Mouse (Mus musculus): Measurements from ENCODE around the gene Arhgap9. TPM values are rescaled to one million over a fixed set of nuclear protein-coding genes. Genes with fewer than 3 reads are reported as not detected.

The Arhgap9 gene
- total RNA-seq, 2 experiments from 2014 or later, result 3.0 to 3.4 TPM

GRCm38 (mm10) chr10:127369834-127370820, 48.4 kb downstream of the Arhgap9 start, which contains the start of gene Inhbc:
TSS of gene Inhbc (minus strand) at chr10:127370431.
- no peak for DNase-seq (ENCODE audit: low spot score)
- intact Hi-C loops (cut with DNase I), result no loop called here

GRCm38 (mm10) chr10:127371023-127371422, 49.3 kb downstream of the Arhgap9 start:
- no peak for DNase-seq (ENCODE audit: low spot score)
- intact Hi-C loops (cut with DNase I), result no loop called here

- no peak for DNase-seq (ENCODE audit: low spot score)
- intact Hi-C loops (cut with DNase I), result no loop called here
These were observed 55.9 kb downstream of the Arhgap9 start for GRCm38 (mm10) chr10:127377700-127378099.

Other genes starting within 250 kb of the Arhgap9 start
- 1 to 10 TPM; 5.9 to 7.3 TPM for gene Agap2, start 246.7 kb upstream of the Arhgap9 start, total RNA-seq (2021)
- gene Os9, start 200.8 kb upstream of the Arhgap9 start, total RNA-seq (2021), result 10 to 100 TPM; 25.0 to 25.1 TPM
- gene B4galnt1, start 156.7 kb upstream of the Arhgap9 start, total RNA-seq (2021), result 1 to 10 TPM; 1.5 to 1.6 TPM
- 10 to 100 TPM; 18.2 to 29.2 TPM for gene Slc26a10, start 141.3 kb upstream of the Arhgap9 start, total RNA-seq (2021)
- gene Arhgef25, start 131.9 kb upstream of the Arhgap9 start, total RNA-seq (2021), result 10 to 100 TPM; 10.9 to 12.7 TPM
- gene Dtx3, start 126.2 kb upstream of the Arhgap9 start, total RNA-seq (2021), result 10 to 100 TPM; 26.3 to 28.6 TPM
- gene Pip4k2c, start 110.4 kb upstream of the Arhgap9 start, total RNA-seq (2021), result 10 to 100 TPM; 23.3 to 24.6 TPM
- gene Kif5a, start 58.6 kb upstream of the Arhgap9 start, total RNA-seq (2021), result under 1 TPM; 0.45 to 0.49 TPM
- 100 to 1,000 TPM; 136 to 142 TPM for gene Dctn2, start 55.6 kb upstream of the Arhgap9 start, total RNA-seq (2021)
- gene Mbd6, start 32.9 kb upstream of the Arhgap9 start, total RNA-seq (2021), result 10 to 100 TPM; 20.9 to 21.4 TPM
- gene Mars, start 10.2 kb upstream of the Arhgap9 start, total RNA-seq (2021), result 10 to 100 TPM; 37.9 to 38.9 TPM
- 1 to 10 TPM in 1 of 2 experiments, under 1 TPM in 1; 0.89 to 1.1 TPM for gene Gli1, start 20.0 kb downstream of the Arhgap9 start, total RNA-seq (2021)
- gene Inhbe, start 32.4 kb downstream of the Arhgap9 start, total RNA-seq (2021), result not detected
- gene Inhbc, start 48.5 kb downstream of the Arhgap9 start, total RNA-seq (2021), result not detected
- 100 to 1,000 TPM; 145 to 159 TPM for gene R3hdm2, start 58.4 kb downstream of the Arhgap9 start, total RNA-seq (2021)
- under 1 TPM; 0.22 to 0.70 TPM for gene Stac3, start 179.7 kb downstream of the Arhgap9 start, total RNA-seq (2021)
- gene Ndufa4l2, start 193.0 kb downstream of the Arhgap9 start, total RNA-seq (2021), result 10 to 100 TPM; 22.6 to 33.1 TPM
- 10 to 100 TPM; 44.3 TPM for gene Shmt2, start 200.5 kb downstream of the Arhgap9 start, total RNA-seq (2021)
- under 1 TPM; 0.31 to 0.34 TPM for gene Nxph4, start 212.6 kb downstream of the Arhgap9 start, total RNA-seq (2021)

Measured in heart, postnatal 25 days (tissue).